Mouse (Mus musculus) intestine, postnatal 0 days (tissue): ENCODE results near the gene Ncoa3. TPM values are rescaled to one million over a fixed set of nuclear protein-coding genes. Genes with fewer than 3 reads are reported as not detected.

Source experiments
- ATAC-seq: fragments of 200-750 bp; cut with Nextera tagmentation; 2 replicates; pipeline ENCODE4 v1.8.0; 2017; ENCODE audit warnings: mild to moderate bottlenecking, moderate TSS enrichment, moderate library complexity
- H3K27ac ChIP-seq: fragments of 300-500 bp; sonication (generic); 2 replicates; pipeline ENCODE4 v1.5.1; 2014; ENCODE audit warnings: mild to moderate bottlenecking, low read depth, low read length, moderate library complexity
- H3K27me3 ChIP-seq: fragments of 300-500 bp; sonication (generic); replicated peaks from 2 replicates; pipeline ENCODE4 v1.6.1; 2014; ENCODE audit warnings: low read length, mixed read lengths; ENCODE audit not compliant: control insufficient read depth, insufficient read depth
- H3K36me3 ChIP-seq: fragments of 300-500 bp; sonication (generic); 2 replicates; pipeline ENCODE4 v1.6.1; 2014; ENCODE audit warnings: mild to moderate bottlenecking, moderate library complexity; ENCODE audit not compliant: control insufficient read depth, insufficient read depth
- H3K4me1 ChIP-seq: fragments of 300-500 bp; sonication (generic); replicated peaks from 2 replicates; pipeline ENCODE4 v1.6.1; 2014; ENCODE audit warnings: antibody characterized with exemption, low read length, mixed read lengths; ENCODE audit not compliant: control insufficient read depth, insufficient read depth
- H3K4me2 ChIP-seq: fragments of 300-500 bp; sonication (generic); replicated peaks from 2 replicates; pipeline ENCODE4 v1.6.1; 2014; ENCODE audit warnings: low read depth, mild to moderate bottlenecking, moderate library complexity
- H3K4me3 ChIP-seq: fragments of 300-500 bp; sonication (generic); 2 replicates; pipeline ENCODE4 v1.5.1; 2014; ENCODE audit warnings: low read depth, low read length
- H3K9ac ChIP-seq: fragments of 300-500 bp; sonication (generic); 2 replicates; pipeline ENCODE4 v1.6.1; 2014; ENCODE audit warnings: mild to moderate bottlenecking, low read depth, low read length
- H3K9me3 ChIP-seq: fragments of 300-500 bp; sonication (generic); 2 replicates; pipeline ENCODE4 v1.6.1; 2016; ENCODE audit warnings: mixed run types; ENCODE audit not compliant: control insufficient read depth
- CTCF ChIP-seq: sonication (generic); IDR thresholded peaks from 2 replicates; pipeline ENCODE4 v1.5.1; 2016; ENCODE audit warnings: low read depth, mild to moderate bottlenecking, control low read depth, antibody characterized with exemption, moderate library complexity
- WGBS: fragments of 180-500 bp; shearing (Covaris S2); extraction: QIAGEN DNeasy Blood & Tissue Kit; methylation state at CpG from one replicate; pipeline ENCODE4 v1.1.7; 2014; 5-methylcytosine and 5-hydroxymethylcytosine counted together
- polyA plus RNA-seq: library from polyadenylated mRNA; unstranded; fragments of >200 nt; fragmentation: Nextera tagmentation; extraction: Ambion mirVana; gene quantifications from 2 replicates; pipeline ENCODE4 v1.2.1, GENCODE M21; 2015

The Ncoa3 gene
- polyA plus RNA-seq, 1 experiment from 2014 or later = 4.7 TPM

DNA sequence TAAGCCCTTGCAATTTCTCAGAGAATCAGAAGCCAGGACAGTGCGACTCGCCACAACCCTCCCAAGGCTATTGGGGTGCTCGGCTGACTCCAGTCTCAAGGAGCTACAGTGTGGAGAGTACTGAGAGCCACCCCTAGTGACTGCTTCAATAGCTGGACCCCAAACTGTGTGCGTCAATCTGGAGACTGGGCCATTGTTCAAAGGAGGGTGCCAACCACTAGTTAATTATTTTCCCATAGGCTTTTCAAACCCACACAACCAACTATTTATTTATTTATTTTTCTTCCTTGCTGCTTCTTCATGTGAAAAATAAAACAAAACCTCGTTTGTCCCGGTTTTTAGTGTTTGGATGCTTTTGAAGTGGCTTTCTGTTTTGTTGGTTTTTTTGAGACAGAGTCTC is 33.9 kb upstream of the Ncoa3 start:
- Histone ChIP-seq H3K4me2 (no peak overlapping the region), H3K4me1 (no peaks in the 10 kb centered on the region), H3K9me3 (no peaks in the 10 kb centered on the region), H3K4me3 (no peak overlapping the region), H3K27me3 (no peaks in the 10 kb centered on the region), H3K27ac (no peak overlapping the region), H3K36me3 (no peaks in the 10 kb centered on the region), H3K9ac (no peak overlapping the region)
- no peak for ATAC-seq
- TF ChIP-seq CTCF = no peak
- 91% methylated on average over 6 of the region's 6 CpGs for WGBS

DNA sequence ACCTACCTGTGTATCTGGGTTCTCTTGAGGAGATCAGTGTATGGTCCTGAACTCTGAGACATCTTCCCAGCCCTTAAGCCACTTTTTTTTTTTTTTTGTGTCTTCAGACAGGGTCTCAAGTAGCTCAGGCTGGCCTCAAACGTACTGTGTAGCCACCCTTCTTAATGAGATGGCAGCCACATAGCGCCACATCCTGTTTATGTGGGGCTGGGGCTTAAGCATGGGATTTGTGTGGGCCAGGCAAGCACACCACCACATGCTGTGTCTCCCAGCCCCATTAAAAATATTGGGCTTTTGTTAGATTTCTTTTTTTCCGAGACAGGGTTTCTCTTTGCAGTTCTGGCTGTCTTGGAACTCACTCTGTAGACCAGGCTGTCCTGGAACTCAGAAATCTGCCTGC is 31.7 kb upstream of the Ncoa3 start:
- Histone ChIP-seq H3K27me3 (no peaks in the 10 kb centered on the region), H3K9me3 (no peaks in the 10 kb centered on the region), H3K9ac (no peak overlapping the region), H3K36me3 (no peaks in the 10 kb centered on the region), H3K4me2 (no peak overlapping the region), H3K4me3 (no peak overlapping the region), H3K4me1 (no peaks in the 10 kb centered on the region), H3K27ac (no peak overlapping the region)
- 81% methylated on average over 3 of the region's 3 CpGs for WGBS
- no peak for ATAC-seq
- TF ChIP-seq CTCF = no peak

GRCm38 (mm10) chr2:165962824-165963223 is 29.6 kb upstream of the Ncoa3 start:
- Histone ChIP-seq H3K4me3 (no peak overlapping the region), H3K9ac (no peak overlapping the region), H3K36me3 (no peaks in the 10 kb centered on the region), H3K4me2 (no peak overlapping the region), H3K27me3 (no peaks in the 10 kb centered on the region), H3K4me1 (no peaks in the 10 kb centered on the region), H3K27ac (no peak overlapping the region), H3K9me3 (no peaks in the 10 kb centered on the region)
- ATAC-seq = no peak
- 73% methylated on average over 5 of the region's 5 CpGs for WGBS
- TF ChIP-seq CTCF = no peak

DNA sequence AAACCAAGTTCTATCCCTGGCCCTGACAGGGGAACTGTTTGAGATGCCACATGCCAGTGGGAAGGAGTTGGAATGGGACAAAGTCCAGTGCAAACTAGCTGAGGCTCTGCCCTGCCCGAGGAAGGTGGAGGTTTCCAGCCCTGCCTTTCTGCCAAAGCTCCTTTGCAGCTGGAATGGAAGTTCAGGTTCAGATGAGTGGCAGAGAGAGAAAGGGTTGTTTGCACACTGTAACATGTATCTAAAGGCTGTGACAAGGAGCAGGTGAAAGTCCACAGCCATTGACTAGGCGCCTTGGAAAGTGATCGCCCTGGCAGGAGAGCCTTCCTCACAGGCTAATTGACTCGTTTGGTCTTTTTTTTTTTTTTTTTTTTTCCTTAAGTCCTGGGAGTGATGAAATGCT is 28.3 kb upstream of the Ncoa3 start:
- WGBS = 24% methylated on average over 4 of the region's 4 CpGs
- peak overlapping the region; percentile 4; the same call in 1 of the 2 replicates for H3K4me2 ChIP-seq
- no peaks in the 10 kb centered on the region for H3K4me1 ChIP-seq
- no peak for TF ChIP-seq CTCF
- no peaks in the 10 kb centered on the region for H3K36me3 ChIP-seq
- peak overlapping the region; percentile 57; the same call in 1 of the 2 replicates for H3K27ac ChIP-seq
- no peak overlapping the region for H3K9ac ChIP-seq
- no peaks in the 10 kb centered on the region for H3K9me3 ChIP-seq
- H3K4me3 ChIP-seq = no peak overlapping the region
- ATAC-seq = peak; percentile 90
- H3K27me3 ChIP-seq = no peaks in the 10 kb centered on the region

GRCm38 (mm10) chr2:165967076-165967475 is 25.4 kb upstream of the Ncoa3 start:
- no peaks in the 10 kb centered on the region for H3K4me1 ChIP-seq
- H3K27me3 ChIP-seq = no peaks in the 10 kb centered on the region
- H3K9ac ChIP-seq = no peak overlapping the region
- no peak overlapping the region for H3K4me2 ChIP-seq
- H3K4me3 ChIP-seq = no peak overlapping the region
- no peak for ATAC-seq
- no peaks in the 10 kb centered on the region for H3K36me3 ChIP-seq
- 94% methylated on average over 2 of the region's 2 CpGs for WGBS
- no peak overlapping the region for H3K27ac ChIP-seq
- TF ChIP-seq CTCF = no peak
- H3K9me3 ChIP-seq = no peaks in the 10 kb centered on the region

DNA sequence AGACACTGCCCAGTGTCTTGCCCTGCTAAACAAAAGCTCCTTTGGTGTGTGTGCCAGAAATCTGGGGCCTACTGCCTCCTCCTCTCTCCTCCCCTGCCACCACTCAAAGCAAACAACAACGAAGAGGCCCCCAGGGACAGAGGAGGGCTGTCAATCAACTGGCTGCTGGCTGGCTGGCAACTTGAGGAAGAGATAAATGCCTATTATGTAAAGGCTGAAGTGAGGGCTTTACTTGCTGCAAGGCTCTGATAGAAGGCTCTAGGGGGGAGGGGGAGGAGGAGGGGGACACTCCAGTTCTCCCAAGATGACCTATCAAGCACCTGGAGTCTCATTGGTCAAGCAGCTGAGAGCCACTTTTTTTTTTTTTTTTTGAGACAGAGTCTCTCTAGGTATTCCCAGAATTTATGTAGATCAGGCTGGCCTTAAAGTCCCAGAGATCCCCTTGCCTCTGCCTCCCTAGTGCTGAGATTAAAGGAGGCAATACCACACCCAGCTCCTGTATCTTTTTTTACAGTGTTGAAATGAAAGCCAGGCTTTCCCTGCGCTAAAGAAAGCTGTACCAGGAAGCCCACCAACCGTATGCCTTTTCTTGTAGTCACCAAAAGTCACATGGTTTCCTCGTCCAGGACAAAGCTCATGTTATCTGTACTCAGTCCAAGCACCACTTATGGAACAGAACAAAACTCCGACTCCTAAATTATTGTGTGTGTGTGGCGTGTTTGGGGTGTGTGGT is 24.4 kb upstream of the Ncoa3 start:
- H3K9me3 ChIP-seq = no peaks in the 10 kb centered on the region
- 56% methylated on average over 6 of the region's 6 CpGs for WGBS

GRCm38 (mm10) chr2:165968876-165969275 is 23.6 kb upstream of the Ncoa3 start:
- peak; percentile 62 for ATAC-seq
- no peaks in the 10 kb centered on the region for H3K27me3 ChIP-seq
- TF ChIP-seq CTCF = no peak
- WGBS = 23% methylated on average over 3 of the region's 3 CpGs
- no peak overlapping the region for H3K4me3 ChIP-seq
- no peaks in the 10 kb centered on the region for H3K36me3 ChIP-seq
- no peak overlapping the region for H3K4me2 ChIP-seq
- no peaks in the 10 kb centered on the region for H3K4me1 ChIP-seq
- no peak overlapping the region for H3K9ac ChIP-seq
- H3K9me3 ChIP-seq = no peaks in the 10 kb centered on the region
- no peak overlapping the region for H3K27ac ChIP-seq

More for the DNA sequence above, 24.4 kb upstream of the Ncoa3 start:
- Histone ChIP-seq H3K27me3 (no peaks in the 10 kb centered on the region), H3K4me1 (no peaks in the 10 kb centered on the region), H3K4me2 (no peak overlapping the region), H3K27ac (no peak overlapping the region), H3K36me3 (no peaks in the 10 kb centered on the region), H3K9ac (no peak overlapping the region), H3K4me3 (no peak overlapping the region)
- TF ChIP-seq CTCF = no peak
- ATAC-seq = no peak
